Mouse (Mus musculus): Measurements from ENCODE around the gene Bcor. TPM values are rescaled to one million over a fixed set of nuclear protein-coding genes. Genes with fewer than 3 reads are reported as not detected.

Gene Bcor
- total RNA-seq, 2 experiments from 2014 or later: 36.2 to 37.7 TPM

DNA sequence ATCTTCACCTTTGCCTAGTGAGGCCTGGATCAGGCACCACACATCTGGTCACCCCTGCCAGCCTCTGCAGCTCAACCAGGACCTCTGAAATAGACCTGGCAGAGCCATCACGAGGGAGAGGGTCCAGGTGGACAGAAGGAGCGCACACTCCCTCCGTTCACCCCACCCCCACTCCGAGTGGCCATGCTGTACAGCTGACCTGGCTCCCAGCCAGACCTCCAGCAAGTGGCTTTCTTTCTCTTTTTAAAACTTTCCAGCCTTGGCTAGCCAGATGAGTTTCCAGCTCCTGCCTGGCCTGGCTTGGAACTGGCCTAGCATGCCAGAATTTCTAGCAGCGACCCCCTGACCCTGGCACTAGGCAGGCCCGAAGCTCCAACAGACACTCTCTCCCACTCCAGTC, 87.4 kb downstream of the Bcor start:
- DNase-seq (ENCODE audit: low spot score in 2 of 2): no peak

DNA sequence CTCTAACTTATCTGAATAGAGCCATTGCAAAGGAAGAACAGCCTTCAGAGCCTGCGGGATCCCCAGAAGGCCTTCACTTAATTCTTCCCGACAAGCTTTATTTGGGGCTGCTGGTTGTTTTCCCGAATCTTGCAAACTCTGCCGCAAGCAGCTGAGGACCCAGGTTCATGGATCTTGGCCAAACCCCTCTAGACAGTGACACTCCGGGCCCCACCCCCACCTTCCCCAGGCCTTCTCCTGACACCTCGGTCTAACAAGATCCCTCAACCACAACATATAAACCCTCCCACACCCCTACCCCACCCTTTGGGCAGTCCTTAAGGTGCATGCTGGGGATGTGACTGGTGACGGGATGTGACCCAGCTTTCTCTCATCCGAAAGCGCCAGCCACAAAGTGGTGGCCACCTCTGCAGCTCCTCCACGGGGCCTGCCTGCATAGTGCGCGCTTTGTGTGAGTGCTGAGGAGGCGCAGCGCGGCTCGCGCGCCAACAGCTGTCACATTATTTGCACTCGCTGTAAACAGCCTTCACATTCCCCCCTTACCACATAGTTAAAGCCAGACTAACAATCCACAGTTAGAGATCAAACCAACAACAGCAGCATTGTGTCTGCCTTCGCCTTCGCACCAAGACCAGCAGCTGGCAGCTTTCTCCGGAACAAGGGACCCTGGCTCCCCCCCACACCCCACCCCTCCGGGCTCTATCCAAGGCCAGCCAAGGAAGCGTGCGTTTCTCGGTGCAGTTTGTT, 91.0 kb downstream of the Bcor start:
- DNase-seq (ENCODE audit: low spot score in 2 of 2): peak in 1 of 2 experiments; percentile 18

DNA sequence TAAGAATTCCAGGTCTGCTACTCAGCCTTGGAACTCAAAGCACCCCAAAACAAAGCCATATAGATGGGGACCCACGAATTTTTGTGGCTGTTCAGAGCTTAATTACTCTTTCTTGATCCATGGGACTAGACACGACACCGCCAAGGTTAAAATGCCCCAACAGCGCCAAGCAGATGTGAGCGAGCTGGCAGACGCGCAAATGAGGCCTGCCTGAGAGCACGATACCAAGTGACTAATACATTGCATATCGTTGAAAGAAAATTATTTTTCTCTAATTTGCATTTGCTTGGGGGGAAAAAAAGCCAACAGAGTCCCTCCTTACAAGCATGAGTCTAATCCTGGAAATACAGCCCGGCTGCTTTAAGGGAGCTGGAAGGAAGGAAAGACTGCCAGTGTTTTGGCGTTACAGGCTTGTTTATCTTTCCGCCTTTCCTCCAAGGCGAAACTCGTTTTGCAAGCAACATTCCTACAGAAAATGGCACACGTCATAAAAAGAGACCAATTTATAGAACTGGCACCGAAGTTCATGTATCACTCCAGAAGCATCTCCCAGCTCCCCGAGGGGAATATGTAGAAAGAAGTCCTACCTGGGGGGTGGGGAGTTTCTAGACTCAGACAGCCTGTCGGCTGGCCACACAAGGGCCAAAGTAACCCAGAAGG, 92.2 kb downstream of the Bcor start:
- DNase-seq (ENCODE audit: low spot score in 2 of 2): no peak

DNA sequence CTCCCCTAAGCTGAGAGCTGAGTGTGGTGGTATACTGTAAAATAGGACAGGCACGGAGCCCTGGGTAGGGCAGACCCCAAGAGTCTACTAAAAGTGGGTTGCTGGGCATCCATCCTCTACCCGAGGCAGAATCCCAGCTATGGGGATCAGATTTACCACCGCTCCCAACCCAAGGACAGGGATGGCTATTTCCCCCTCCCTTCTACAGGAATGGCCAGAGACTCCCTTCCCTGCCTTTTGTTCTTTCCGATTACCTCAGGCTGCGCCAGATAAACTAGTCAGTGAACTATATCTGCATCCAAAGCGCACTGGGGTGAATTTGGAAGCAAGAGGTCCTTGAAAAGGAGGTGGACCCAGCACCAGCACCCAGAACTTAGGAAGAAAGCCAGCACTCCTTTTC, 93.1 kb downstream of the Bcor start:
- no peak for DNase-seq (ENCODE audit: low spot score in 2 of 2)

DNA sequence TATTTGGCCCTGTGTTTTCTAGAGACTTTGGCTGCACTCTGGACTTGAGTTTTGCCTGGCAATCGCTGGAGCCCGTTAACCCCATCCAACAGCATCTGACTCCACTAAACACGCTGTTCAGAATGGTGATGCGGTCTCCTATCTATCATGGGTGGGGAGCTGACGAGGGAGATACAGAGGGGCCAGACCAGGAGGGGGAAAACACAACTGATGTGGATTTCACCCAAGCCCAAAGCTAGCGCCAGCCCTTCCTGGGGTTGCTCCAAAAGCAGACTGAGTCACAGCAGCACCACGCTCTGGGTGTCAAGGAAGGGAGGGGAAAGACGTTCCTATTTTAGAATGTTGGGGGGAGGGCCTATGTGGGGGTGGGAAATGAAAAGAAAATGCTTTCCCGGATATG, 94.4 kb downstream of the Bcor start:
- DNase-seq (ENCODE audit: low spot score in 2 of 2): no peak

DNA sequence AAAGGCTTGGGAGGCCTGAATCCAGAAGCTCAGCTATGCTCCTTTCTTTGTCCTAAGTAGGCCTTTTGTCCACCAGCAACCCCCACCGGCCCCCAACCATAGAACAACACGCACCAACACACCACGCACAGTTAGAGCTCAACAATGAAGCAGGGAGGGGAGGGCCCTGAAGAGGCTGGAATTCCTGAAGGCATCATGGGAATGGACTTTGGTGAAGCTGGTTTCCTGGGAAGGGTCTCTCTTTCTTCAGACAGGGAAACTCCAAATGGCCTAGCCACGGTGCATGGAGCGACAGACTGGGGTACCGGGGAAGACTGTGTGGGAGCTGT, 97.3 kb downstream of the Bcor start:
- no peak for DNase-seq (ENCODE audit: low spot score in 2 of 2)

DNA sequence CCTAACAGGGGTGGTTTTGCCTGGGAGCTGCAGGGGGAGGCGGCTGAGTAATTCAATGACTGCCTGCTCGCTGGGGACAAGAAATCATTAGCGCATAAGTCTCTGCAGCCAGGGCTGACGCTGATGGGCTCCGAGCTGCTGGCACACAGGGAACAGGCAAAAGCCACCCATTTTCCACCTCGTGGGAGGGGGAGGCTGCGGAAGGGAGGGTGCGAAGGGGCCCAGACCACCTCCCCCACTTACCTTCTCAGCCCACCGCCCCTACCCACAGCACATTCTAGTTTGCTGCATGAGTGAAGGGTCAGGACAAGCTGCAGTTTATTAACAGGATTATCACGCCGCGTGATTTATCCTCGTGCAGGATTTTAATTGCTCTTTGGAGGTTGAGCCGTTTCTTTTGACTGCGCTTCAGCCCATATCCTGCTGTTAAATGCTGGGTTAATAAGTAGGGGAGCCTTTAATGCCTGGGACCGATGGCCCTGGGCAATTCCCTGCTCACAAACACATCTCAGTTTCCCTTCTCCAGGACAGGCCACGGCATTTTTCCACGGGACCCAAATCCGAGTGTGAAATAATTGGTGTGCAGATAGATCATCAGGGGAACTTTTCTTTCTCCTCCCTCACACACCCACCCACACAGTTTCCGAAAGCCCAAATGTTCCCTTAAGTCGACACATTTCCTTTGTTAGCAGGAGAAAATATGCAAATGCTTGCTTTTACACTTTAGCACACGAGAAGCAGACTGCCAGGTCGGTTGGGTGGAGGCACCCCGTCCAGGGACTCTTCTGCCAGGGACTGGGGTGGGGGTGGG, 97.8 kb downstream of the Bcor start:
- DNase-seq (ENCODE audit: low spot score in 2 of 2): peak in 1 of 2 experiments; percentile 23

DNA sequence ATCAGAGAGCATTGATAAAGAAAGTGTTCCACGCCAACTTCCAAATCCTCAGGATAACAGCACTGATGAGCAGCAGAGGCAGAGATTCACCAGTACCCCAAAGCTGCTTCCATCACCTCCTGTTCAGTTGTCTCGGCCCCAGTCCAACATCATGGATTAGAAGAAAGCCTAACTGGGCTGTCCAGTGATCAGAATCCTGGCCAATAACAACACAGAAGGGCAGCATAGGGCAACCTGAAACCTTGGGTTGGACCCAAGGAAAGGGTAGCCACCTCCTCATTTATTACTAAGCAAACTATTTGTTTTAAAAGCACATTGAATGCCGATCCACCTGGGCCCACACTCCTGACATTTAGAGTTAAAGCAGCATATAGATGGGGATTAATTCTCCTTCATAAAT, 99.3 kb downstream of the Bcor start:
- no peak for DNase-seq (ENCODE audit: low spot score in 2 of 2)

DNA sequence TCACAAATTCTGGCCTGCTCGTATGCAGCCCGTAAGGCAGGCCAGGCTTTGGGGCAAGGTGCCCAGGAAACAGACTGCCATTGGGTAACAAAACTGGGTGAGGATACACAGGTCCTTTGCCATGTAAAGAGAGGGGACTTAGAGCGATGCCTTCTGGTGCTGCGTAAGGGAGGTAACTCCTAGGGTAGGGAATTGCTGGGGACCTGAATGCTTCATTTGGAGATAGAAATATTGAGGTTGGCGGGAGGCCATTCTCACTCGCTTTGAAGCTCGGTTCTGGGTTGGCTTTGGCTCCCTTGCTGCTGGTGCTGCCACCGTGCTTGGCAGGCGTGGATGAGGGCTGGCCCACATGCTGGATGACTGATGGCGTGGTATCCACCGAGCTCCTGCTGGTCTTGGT, 102.9 kb downstream of the Bcor start:
- peak in 1 of 2 experiments; percentile 28 for DNase-seq (ENCODE audit: low spot score in 2 of 2)

DNA sequence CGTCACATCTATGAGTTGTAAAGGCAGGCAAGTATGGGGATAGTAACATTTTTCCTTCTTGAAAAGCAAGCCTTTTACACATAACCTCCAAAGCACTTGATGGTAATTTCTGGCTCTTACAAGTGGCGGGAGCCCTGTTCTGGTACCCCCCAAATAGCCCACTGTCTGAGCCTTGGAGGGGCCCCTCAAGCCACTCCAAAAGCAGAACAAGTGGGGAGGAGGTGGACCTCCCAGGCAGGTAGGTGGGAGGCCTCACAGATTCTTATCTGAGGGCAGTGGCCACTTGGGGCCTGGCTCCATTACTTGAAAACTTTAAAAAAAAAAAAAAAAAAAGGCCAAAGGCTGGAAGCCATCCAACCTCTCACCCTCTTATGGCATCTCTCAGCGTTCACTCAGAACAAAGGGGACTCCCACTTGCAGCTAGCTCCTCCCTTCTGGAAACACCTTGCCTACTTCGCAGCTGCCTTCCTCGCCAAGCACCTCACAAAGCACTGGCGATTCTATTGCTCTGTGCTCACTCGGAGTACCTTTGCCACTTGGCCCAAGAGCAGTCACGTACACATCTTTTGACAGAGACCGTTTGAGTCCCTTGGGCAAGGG, 106.7 kb downstream of the Bcor start:
- no peak for DNase-seq (ENCODE audit: low spot score in 2 of 2)

DNA sequence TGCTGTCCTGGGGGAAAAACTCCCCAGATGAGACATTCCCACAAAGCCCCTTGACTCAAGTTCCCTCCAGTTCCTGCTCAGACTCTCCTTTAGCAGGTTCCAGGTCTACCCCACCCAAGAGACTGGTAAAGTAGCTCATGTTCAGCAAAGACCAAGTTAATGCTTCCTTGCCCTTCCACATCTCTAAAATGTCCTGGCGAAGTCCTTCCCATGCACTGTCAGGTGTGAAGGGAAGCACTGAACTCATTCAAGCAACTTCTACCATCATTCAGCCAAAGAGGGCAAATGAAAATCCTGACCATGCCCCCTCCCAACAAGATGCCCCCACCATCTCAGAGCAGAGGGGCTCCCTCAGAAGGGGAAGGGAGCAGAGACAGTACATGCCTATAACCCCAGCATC, 107.5 kb downstream of the Bcor start:
- no peak for DNase-seq (ENCODE audit: low spot score in 2 of 2)

DNA sequence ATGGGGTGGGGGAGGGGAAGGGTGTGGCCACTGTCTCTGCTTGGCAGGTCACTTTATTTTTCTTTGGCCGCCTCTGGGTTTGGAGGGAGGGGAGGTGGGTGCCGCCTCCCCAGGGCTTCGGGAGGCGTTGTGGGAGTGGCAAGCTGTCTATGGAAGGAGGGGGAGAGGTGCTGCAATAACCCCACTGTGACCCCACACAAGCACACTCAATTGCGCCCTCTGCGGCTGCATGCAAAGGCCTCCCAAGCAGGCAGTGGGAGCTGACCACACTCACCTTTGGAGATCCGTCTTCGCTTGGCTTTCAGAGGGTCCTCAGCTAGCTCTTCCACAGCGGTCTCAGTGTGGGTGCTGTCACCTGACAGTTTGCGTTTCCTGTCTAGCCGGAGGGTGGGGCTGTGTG, 111.4 kb downstream of the Bcor start:
- no peak for DNase-seq (ENCODE audit: low spot score in 2 of 2)

DNA sequence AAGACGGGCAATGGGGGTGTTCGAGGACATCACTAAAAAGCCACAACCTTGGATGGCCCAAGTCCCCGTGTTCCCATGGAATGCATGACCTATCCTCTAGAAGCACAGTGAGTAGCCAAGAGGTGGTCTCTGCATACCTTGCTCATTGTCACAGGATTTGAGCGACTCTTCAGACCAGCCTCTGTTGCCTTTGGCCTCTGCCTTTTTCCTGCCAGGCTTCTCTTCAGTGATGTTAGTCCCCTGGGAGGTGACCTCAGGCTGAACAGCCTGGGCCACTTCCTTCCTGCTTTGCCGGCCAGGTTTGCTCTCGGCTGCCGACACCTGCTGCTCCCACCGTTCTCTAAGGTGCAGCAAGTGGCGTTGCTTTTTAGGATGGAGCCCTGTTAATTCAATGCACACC, 112.0 kb downstream of the Bcor start:
- no peak for DNase-seq (ENCODE audit: low spot score in 2 of 2)

DNA sequence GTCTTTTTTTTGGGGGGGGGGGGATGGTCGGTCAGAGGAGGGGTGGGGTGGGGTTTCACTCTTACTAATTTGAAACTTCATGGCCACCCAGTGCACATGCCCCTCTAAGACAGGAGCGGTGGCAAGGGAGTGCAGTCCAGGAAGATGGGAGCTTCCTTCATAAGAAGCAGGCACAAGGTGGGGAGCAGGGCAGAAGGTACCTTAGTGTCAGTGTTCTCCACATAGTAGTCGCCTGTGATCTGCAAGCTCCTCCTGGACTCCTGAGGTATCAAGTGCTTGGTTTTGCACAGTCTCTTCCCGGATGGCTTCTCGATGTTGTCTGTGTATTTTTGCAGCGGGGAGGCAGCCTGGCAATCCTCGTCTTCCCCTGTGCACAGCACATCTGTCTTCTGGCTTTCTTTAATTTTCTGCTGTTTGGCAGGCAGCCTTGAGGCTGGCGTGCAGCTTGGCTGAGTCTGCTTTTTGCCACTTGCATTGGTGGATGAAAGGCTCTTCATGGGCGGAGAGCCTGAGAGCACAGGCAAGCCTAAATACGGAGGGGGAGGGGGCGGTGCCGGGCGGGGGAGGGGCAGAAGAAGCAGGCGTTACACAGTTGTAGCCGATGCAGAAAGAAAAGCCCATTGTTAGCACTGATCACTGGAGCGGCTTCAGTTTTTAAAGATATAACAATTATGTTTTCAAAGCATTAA, 112.8 kb downstream of the Bcor start:
- DNase-seq (ENCODE audit: low spot score in 2 of 2): no peak

DNA sequence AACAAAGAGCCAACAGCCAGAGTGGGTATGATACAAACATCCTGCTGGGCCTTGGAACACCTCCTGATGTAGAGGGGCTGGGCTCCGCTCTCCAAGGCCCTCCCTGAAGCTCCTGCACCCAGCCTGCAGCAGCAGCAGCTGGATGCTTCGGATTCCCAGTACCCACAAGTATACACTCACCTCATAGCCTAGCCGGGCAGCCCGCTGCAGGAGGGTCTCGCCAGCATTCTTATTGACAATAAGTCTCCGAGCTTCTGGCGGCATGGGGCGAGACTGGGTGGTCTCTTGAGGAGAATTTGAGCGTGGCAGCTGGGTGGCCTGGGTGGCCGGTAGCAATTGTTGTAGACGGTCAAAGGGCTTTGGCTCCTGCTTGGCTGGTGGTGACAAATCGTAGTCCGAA, 113.5 kb downstream of the Bcor start:
- no peak for DNase-seq (ENCODE audit: low spot score in 2 of 2)

DNA sequence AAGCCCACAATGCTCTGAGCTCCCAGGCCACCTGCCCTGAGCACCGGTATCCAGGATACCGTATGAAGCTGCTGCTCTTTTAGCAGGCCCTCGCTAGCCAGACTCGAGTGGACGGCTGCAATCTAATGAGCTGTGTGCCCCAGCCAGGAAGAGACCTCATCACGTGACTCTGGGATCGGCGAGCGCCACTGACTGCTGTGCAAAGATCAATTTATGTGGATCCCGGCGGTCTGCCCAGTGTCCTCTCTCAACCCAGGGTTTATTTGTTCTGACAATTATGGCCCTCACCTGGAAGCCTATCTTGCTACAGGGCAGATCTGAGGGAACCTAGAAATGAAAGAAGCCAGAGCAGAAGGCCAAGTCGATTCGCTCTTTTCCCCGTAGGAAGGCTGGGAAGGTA, 116.8 kb downstream of the Bcor start:
- DNase-seq (ENCODE audit: low spot score in 2 of 2): no peak

DNA sequence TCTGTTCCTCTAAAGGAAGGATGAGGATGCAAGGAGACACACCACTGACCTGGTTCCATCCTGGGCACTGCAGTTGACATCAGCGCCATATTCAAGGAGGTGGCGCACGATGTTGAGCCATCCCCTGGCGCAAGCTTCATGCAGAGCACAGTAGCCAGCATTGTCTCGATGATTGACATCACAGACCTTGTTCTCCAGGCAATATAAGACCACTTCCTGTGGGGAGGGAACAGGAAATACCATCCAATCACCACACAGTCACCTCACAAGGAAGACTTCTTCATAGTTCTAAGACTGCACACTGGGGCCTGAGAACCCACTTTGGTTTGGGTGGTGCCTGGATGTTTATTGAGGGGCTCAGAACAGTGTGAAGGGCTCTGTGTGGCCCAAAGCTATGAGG, 118.7 kb downstream of the Bcor start:
- DNase-seq (ENCODE audit: low spot score in 2 of 2): no peak

DNA sequence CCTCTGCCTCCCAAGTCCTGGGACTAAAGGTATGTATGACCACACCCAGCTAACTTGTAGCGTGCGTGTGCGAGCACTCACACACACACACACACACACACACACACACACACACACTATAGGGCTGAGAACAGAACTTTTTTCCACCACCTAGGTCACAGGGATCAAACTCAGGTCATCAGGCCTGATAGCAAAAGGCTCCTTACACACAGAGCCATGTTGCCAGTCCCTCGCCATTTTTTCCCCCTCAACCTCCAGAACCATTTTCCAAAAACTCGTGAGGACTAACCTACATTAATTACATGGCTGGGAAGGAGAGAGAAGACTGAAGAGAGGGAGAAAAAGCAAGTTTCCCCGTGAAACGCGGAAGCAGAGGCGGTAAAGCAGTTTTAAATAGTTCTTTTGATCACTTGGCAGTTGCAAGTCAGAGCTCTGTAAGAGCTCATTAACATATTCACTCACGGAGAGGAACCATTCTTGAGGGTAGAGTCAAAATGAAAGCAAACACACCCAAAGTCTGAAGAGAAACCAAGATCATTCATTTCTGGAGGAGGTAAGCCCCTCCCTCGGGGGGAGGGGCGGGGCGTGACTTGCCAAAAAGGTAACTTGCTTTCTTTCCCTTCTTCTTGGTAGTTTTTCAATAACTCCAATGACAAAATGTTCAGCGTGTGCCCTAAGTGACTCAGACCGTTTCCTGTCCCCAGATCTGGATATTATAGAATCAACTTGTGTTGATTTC, 145.3 kb downstream of the Bcor start:
- no peak for DNase-seq (ENCODE audit: low spot score in 2 of 2)

DNA sequence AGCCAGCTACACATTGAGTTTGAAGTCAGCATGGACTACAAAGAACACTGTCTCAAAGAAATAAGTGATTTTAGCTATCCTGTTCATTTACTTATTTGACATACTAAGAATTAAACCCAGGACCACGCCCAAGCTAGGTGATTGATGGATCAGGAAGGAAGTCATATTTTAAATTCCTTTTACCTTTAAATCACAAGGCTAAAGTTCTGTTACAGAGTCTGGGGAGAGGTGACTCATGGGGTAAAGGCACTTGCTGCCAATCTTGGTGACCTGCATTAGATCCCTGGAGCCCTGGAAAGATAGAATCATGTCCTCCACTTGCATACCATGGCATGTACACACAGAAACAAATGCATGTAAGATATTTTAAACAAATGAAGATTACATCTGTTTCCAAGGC, 149.5 kb downstream of the Bcor start:
- DNase-seq (ENCODE audit: low spot score in 2 of 2): no peak

DNA sequence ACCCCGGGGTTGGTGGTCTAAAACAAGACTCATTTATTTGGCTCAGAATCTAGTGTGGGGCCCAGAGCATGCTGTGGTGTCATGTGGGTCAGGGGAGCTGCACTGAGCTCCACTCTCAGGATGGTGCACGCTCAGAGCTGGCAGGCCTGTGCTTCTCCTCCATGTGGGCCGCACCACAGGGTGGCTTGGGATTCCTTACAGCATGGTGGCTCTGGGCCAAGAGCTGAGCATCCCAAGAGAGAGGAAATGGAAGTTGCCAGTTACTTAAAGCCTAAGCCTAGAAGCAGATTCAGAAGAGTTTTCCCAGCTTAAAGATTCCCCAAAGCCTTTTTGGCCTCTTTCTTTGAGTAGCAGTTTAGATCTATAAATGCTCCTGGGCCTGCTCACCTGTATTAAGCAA, 151.1 kb downstream of the Bcor start:
- DNase-seq (ENCODE audit: low spot score in 2 of 2): no peak
